Mouse (Mus musculus): ENCODE measurements around the gene Elp4.

DNA sequence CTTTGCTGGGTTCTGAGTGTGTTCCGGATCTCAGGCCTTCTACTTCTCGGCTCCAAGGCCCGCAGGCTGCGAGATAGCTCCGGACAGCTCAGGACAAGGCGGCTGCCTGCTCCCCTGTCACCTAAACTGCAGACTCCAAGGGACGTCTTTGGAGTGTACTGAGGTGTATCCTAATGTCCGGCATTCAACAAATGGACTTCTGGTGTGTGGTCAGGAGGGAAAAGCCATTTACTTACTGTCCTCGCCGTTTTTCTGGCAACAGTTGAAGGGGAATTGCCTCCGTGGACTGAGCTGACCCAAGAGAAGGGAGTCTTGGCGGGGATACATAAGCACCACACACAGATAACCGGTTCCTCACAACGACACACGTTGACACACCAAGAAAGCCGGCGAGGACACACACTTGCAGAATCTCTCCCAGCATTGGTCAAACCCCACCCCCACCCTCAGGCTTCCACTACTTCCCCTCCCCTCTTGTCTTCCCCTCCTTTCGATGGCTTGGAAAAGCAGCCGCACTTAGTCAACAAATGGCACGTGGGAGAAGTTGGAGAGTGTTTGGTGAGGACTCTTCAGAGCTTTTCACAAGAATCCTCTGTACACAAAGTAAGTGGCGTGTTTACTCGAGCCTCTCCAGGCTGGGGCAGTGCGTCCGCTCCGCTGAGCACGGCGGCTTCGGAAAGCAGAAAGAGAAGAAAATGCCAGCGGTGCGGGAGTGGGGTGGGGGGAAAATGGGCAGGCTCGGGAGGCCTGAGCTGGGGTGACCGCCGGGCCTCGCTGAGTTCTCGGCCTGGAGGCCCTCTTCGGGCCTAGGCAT, 230.1 kb downstream of the Elp4 start:
- TF ChIP-seq POLR2A (IDR thresholded peaks at IDR 0.05; ENCODE audit: borderline replicate concordance, extremely low read depth, low read depth, low read length), result no peak
- no peak for TF ChIP-seq CTCF (IDR thresholded peaks at IDR 0.05; ENCODE audit: insufficient read depth, low read length)

Measured in lung, adult 2 months (tissue).